Mouse (Mus musculus) layer of hippocampus, adult 8-10 months (tissue): Measurements from ENCODE around the gene Dnah3. TPM values are rescaled to one million over a fixed set of nuclear protein-coding genes. Genes with fewer than 3 reads are reported as not detected.

ENCODE experiments used
- DNase-seq, 2 experiments: peaks; one replicate each; pipeline ENCODE4 v3.0.0; 2022; ENCODE audit warnings: low spot score in 2 of 2
- total RNA-seq, 4 experiments: library from RNA; stranded (reverse); gene quantifications; 2 replicates each; pipeline ENCODE4 v1.2.4; 2022

Gene Dnah3
- total RNA-seq, 4 experiments from 2014 or later, result 0.25 to 0.58 (median 0.38) TPM

DNA sequence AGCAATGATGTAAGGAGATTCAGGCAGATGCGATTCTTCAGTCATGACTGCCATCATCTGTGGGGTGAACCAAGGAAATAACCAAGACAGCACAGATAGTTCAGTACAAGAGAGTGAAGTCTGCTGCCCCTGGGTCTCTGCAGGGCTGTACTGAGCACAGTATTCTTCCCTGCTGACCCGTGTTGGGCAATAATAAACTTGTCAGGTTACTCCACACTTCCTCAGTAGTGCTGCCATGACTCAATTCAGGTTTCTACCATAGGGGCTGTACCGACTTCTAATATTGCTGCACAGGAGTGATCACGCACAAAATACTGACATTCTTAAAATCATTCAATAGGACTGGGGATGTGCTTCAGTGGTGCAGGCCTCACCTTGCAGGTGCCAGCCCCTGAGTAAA lies 215.9 kb downstream of the Dnah3 start:
- no peak for DNase-seq

DNA sequence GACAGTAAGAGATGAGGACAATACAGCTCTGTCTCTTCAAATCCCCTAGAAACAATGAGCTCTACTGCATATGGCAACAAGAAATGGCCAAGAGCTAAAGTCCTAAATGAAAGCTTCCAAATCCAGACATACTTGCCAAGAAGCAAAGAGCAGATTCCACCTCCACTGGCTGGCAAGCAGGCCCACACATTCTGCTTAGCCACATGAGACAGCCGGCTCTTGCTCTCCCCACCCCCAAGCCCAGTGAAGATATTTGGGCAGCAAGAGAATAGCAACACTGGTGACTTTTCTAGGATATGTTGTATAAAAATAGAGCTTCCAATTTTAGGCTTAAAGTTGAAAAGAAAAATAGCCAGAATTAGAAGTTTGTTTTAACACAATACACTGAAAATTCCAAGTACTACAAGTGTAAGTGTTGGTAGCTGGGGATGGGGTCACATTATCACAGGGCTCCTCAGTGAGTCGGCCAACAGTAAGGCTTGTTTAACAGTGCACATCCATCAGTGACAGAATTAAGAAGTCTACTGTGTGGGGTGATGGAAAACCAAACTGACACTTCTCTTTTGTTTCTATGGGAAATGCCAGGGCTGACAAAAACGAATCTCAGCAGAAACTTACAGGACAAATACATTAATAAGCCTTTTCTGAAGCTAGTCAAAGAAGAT lies 219.2 kb downstream of the Dnah3 start:
- DNase-seq, result peak; percentile 30 to 55

DNA sequence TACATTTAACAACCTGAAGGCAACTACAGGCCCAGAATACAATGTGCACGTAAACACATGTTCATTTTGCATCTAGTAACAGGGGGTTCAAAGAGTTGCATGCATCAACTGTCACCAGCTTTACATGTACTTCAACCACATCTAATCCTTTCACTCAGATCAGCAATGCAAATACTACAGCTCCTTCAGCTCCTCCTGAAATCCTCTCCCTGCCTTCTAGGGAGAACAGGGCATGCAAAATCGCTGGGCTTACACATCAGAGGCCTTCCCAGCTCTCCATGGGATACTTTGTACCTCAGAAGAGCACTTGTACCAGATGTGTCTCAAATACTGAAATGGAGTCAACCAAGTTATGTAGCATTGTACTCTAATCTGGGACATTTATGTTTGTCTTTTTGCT lies 222.0 kb downstream of the Dnah3 start:
- DNase-seq, result no peak

Other genes starting within 250 kb of the Dnah3 start
- gene Lyrm1, start 199.4 kb downstream of the Dnah3 start, total RNA-seq, result 10 to 100 TPM; 10.6 to 13.4 (median 10.9) TPM
- gene Dcun1d3, start 199.0 kb downstream of the Dnah3 start, total RNA-seq, result 10 to 100 TPM; 19.6 to 42.2 (median 25.1) TPM
- 10 to 100 TPM; 10.3 to 17.6 (median 13.0) TPM for gene Tmem159, start 7.1 kb upstream of the Dnah3 start, total RNA-seq
- under 1 TPM in 2 of 4 experiments, not detected in 2; 0.39 to 0.49 TPM for gene Zp2, start 50.0 kb upstream of the Dnah3 start, total RNA-seq
- under 1 TPM; 0.22 to 0.45 (median 0.34) TPM for gene Anks4b, start 78.6 kb upstream of the Dnah3 start, total RNA-seq
- 100 to 1,000 TPM; 228 to 257 (median 245) TPM for gene Crym, start 106.8 kb upstream of the Dnah3 start, total RNA-seq
- not detected for gene Abca14, start 108.7 kb upstream of the Dnah3 start, total RNA-seq
- not detected for gene Abca15, start 233.4 kb upstream of the Dnah3 start, total RNA-seq